Mouse (Mus musculus): ENCODE data around the gene Rtl8b. TPM values are rescaled to one million over a fixed set of nuclear protein-coding genes. Genes with fewer than 3 reads are reported as not detected.

The Rtl8b gene
- total RNA-seq, 2 experiments from 2014 or later, result 82.1 to 97.6 TPM

Other genes with a start within 250 kb of the Rtl8b start
- not detected for gene Etd, start 235.5 kb downstream of the Rtl8b start, total RNA-seq (2021)
- 10 to 100 TPM; 19.6 to 22.3 TPM for gene Rtl8c, start 62.4 kb downstream of the Rtl8b start, total RNA-seq (2021)
- gene Gm14597, start 61.4 kb downstream of the Rtl8b start, total RNA-seq (2021), result not detected
- 100 to 1,000 TPM; 138 to 140 TPM for gene Rtl8a, start 26.7 kb downstream of the Rtl8b start, total RNA-seq (2021)
- not detected for gene 4930502E18Rik, start 54.4 kb upstream of the Rtl8b start, total RNA-seq (2021)
- not detected for gene 1700013H16Rik, start 87.4 kb upstream of the Rtl8b start, total RNA-seq (2021)
- gene Zfp36l3, start 106.0 kb upstream of the Rtl8b start, total RNA-seq (2021), result not detected
- gene Xlr, start 127.3 kb upstream of the Rtl8b start, total RNA-seq (2021), result 1 to 10 TPM; 1.4 to 2.0 TPM

Measured in heart, postnatal 36 days (tissue).